7 mouse cellular contexts compared by ENCODE assay signal in the genomic region with DNA sequence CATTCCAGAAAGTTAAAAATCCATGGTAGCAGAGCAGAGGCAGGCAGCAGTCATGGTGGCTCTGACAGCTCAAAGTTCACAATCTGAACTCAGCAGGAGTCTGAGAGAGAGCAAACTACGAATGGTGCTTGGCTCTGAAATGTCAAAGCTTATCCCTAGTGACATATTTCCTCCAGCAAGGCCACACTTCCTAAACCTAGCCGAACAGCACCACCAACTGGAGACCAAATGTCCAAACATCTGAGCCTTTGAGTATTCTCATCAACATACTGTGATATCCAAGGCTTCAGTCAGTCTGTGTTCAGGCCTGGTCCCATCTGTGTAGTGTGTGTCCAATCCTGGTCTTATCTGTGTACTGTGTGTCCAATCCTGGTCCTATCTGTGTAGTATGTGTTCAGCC. TPM values are rescaled to one million over a fixed set of nuclear protein-coding genes. Genes with fewer than 3 reads are reported as not detected.
A peak's percentile ranks its signal among the peaks of the same experiment; 100 is the strongest.
DNase-seq lines count a peak whose midpoint lies in the region; ATAC-seq and TF ChIP-seq lines count a peak whose summit lies in the region.

No protein-coding gene starts in this region.

- no peak overlapping the region for H3K4me3 ChIP-seq in lung, embryonic 14.5 days (ENCODE audit: low read depth, low read length)

- no peaks in the 10 kb centered on the region for H3K27me3 ChIP-seq in lung, embryonic 14.5 days (ENCODE audit: insufficient read depth, low read length)

- H3K4me2 ChIP-seq in lung, embryonic 14.5 days = no peak overlapping the region

- TF ChIP-seq CTCF in lung, embryonic 14.5 days (IDR thresholded peaks at IDR 0.05; ENCODE audit: low read depth) = peak; percentile 50

- DNase-seq in lung, embryonic 14.5 days = peak; percentile 59
- no peak for DNase-seq in lung, adult 18-20 months
- DNase-seq in R1 (ENCODE audit: low read depth, low spot score) = peak; percentile 77
- peak; percentile 7 for DNase-seq in embryo, embryonic 11.5 days (ENCODE audit: low read depth, low spot score)
- peak; percentile 51 to 67 for DNase-seq in kidney, postnatal 25 days
- peak; percentile 63 for DNase-seq in naive thymus-derived CD4-positive, alpha-beta T cell, adult 2 months (ENCODE audit: low read depth)
- no peak for DNase-seq in natural killer cell, adult 2 months (ENCODE audit: low spot score in 2 of 2)

- no peaks in the 10 kb centered on the region for H3K9me3 ChIP-seq in lung, embryonic 14.5 days (ENCODE audit: low read depth, low read length)

- 31% methylated on average over 2 of the region's 2 CpGs for WGBS in lung, embryonic 14.5 days

- H3K36me3 ChIP-seq in lung, embryonic 14.5 days (ENCODE audit: insufficient read depth) = 0 out of 2 replicates have a peak, but pooled peaks cover 6% of the 10 kb centered on the region

- peak; percentile 45; the same call in 1 of the 2 replicates for ATAC-seq in lung, embryonic 14.5 days (ENCODE audit: insufficient read depth)

- no peaks in the 10 kb centered on the region for H3K4me1 ChIP-seq in lung, embryonic 14.5 days (ENCODE audit: insufficient read depth)

- H3K9ac ChIP-seq in lung, embryonic 14.5 days = no peak overlapping the region

- H3K27ac ChIP-seq in lung, embryonic 14.5 days (ENCODE audit: low read depth) = no peak overlapping the region

RNA-seq across cellular contexts. Expression of a gene that starts 49.4 kb away (rescaled TPM):
- polyA plus RNA-seq in lung, embryonic 14.5 days (2014; fragmentation: Nextera tagmentation; extraction: Ambion mirVana) = 0.26 and 1.2 TPM in 2 replicates

Comparison
In these comparisons a context has a peak if more than half of its experiments do, and no peak if none do; other contexts are left out.
1. DNase-seq: peak in lung, embryonic 14.5 days (single experiment), R1 (single experiment), embryo, embryonic 11.5 days (single experiment), kidney, postnatal 25 days (2 of 2) and naive thymus-derived CD4-positive, alpha-beta T cell, adult 2 months (single experiment); none in lung, adult 18-20 months (0 of 2) and natural killer cell, adult 2 months (0 of 2).